Mouse (Mus musculus) granulocyte monocyte progenitor cell, adult 5-6 weeks (primary cell): ENCODE results near the gene Cox19. TPM values are rescaled to one million over a fixed set of nuclear protein-coding genes. Genes with fewer than 3 reads are reported as not detected.
"Not testable (repeated sequence)": the region's sequence is repeated elsewhere in the genome, so short reads cannot be mapped to it uniquely, and the experiment has no call there.

Experiments
- ATAC-seq: replicated peaks from 2 replicates; pipeline ENCODE4 v1.8.0; 2016; ENCODE audit warnings: mild to moderate bottlenecking, moderate TSS enrichment, inconsistent platforms; ENCODE audit not compliant: poor library complexity, severe bottlenecking
- total RNA-seq, 2 experiments: library from RNA; stranded (forward) in 1 of 2; stranded (reverse) in 1 of 2; fragments of 200-712, 200-1000 nt in 1 of 2; fragments of >200 nt in 1 of 2; fragmentation: Nextera tagmentation in 1 of 2; gene quantifications; 2 replicates each; pipeline ENCODE4 v1.2.3; 2014 to 2017

Gene Cox19
- total RNA-seq, 2 experiments from 2014 or later = 31.4 to 60.1 TPM

DNA sequence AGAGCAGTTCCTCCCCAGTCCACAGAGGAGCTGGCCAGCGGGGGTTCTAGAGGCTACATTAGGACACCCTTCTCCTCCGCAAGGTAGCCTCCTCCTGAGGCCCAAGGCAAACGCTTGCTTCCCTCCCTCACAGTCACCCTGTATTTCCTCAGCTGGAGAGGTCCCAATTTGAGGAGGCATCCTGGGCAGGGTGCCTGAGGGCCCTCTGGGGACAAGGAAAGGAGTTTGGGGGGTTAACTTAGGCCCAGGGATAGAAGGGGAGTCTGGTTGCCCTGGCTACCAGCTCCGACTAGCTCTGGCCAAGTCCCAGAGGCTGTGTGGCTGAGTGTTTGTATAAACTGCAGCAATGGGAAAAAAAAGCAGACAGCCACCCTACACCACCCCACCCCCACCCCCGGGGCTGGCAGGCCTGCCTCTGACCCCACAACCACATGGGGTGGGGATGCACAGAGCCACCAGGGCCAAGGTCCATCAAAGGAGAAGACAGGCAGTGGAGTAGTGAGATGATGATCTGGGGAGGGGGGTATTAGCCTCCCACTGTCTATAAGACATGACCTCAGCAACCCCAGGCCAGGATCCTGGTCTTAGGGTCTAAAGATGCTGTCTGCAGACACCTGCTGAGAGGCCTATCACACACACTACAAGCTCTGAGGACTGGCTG is 13.8 kb upstream of the Cox19 start:
- ATAC-seq = no peak

DNA sequence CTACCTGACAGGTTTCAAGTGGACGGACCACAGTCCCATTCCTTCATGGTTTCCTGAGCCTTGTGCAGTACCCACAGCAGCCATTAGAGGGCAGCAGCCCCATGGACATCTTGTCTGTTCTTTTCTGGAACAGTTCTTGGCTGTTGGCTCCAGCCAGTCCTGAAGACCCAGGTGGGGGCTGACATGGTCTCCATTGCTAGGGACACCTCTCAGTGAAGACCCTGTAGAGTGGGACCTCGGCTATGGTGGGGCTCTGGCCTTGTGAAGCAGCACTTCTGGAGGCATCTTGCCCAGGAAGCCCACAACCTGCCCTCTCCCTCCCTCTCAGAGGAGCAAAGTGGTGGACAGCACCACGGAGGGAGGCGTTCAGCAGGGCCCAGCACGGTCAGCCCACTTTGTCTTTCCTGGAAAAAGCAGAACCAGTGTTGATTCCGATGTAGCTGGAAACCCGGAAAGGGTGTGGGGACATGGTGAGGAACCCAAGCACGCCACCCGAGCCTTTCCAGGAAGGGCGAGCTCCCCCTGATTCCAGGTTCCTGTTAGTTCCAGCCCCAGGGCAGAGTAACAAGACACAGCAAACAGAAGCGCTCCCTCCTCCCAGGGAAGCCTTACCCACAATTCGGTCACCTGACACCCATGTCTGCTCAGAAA is 13.2 kb upstream of the Cox19 start:
- ATAC-seq = peak; percentile 48

DNA sequence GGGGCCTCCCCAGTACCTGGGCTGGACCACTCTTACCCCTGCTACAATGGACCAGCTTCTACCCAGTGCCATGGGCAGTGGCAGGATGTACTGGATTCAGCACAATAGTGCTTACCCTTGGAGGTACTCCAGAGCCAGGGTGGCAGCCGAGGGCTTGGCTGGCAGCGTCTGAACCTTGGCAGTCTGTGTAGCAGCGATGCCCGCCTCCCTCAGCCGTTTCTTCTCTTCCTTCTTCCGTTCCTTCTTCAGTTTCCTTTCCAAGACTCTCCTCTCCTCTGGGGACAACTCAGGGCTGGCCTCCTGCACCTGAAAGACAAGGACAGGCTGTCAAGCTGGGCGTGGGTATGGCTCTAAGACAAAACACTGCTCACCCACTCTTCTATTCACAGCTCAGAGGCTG is 12.6 kb upstream of the Cox19 start:
- no peak for ATAC-seq

DNA sequence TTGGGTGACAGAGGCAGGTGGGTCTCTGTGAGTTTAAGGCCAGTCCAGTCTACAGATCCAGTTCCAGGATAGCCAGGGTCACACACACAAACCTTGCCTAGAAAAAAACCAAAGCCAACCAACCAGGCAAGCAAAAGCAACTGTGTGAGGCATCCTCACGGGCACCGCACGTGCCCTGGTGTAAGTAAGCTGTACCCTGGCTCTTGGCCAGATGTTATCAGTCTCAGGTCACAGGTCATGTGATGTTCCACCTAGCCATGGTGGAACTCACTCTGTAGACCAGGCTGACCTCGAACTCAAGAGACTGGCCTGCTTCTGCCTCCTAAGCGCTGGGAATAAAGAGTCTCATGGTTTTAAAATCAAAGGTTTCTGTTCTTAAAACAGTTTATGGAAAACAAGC is 8.0 kb upstream of the Cox19 start:
- ATAC-seq = no peak

DNA sequence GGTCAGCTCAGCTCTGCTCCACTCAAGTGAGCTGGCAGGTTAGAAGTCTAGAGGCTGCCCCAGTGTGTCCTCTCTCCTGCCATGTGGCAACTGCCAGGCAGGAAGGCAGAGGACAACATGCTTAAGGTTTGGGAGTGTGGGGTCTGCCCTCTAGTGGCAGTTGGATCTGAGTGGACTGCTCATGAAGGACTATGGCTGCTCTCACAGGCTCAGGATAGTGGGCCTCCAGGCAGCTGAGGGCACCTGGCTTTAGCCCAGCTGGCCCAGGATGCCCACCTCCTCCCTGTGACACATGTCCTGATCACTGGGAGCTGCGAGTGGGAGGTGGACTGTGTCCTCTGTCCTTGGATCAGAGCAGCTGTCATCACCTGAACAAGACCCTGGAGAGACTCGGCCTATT is 7.4 kb upstream of the Cox19 start:
- peak; percentile 56 for ATAC-seq

DNA sequence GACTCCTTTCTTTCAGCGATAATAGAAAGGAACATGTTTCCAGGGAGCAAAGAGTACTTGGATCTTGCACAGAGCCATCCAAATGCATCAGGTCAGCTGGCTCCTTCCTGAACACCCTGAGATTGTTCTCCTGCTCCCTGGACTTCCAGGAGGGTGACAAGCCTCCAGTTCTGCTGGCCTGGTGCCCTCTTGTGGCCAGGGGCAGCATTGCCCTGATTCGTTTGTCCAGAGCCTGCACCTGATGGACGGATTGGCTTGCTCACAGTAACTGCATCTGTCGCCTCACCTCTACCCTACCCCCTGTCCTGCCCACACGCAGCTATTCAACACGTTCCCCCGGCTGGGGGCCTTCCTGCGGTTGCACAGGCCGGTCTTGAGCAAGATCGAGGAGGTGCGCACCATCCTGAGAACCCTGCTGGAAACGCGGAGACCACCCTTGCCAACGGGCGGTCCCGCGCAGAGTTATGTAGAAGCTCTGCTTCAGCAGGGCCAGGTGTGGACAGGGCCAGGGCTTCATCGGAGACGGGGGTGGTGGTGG is 4.1 kb upstream of the Cox19 start:
- ATAC-seq = peak; percentile 56

DNA sequence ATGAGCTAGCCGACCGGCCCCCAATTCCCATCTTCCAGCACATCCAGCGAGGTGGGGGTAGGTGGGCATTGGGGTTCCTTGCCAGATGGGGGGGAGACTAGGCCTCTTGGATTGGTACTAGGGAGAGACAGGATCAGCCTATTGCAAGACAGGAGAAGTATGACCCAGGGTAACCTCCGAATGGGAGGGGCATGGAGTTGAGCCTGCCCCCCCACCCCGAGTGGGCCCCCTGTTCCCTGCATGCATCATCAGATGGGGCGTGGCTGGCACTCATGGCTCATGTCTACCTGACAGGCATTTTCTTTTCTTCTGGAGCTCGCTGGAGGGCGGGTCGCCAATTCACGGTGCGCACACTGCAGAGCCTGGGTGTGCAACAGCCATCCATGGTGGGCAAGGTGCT is 2.7 kb upstream of the Cox19 start:
- no peak for ATAC-seq

DNA sequence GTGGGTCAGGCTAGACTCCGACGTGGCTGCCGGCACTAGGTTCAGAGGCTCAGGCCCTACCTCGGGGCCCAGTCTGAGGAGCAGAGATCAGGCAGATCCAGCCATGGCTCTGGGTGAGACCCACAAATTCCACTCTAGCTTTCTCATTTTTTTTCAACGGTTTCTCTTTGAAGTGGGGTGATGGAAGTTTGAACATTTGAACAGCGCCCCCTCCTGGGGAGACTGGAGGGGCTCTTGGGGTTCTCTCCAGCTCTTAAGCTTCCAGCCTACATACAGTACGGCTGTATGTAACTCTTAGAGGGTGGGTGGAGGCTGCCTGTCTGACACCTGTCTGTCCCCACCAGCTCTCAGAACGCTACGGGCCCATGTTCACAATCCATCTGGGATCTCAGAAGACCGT is 2.3 kb upstream of the Cox19 start:
- ATAC-seq = peak; percentile 31; the same call in 1 of the 2 replicates

DNA sequence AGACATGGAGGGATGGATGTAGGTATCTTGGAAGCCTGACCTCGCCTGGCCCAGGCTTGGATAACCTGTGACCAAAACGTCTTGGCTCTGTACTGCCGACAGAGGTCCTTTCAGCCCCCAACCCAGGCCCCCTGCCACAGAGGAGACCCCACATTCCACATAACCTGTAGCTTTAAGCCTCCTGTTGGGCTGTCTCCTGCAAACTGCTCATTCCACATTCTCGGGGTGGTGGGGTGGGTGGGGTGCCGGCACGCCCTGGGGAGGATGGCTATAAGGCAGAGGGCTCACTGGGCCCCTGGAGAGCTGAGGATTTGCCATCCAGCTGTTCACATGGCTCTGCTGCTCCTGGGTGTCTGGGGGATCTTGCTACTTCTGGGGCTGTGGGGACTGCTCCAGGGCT is 1.1 kb upstream of the Cox19 start, which contains the start of gene Cyp2w1:
Gene Cyp2w1 (plus strand): TSS at position 301 of the 400 bp plus-strand sequence.
- no peak for ATAC-seq

DNA sequence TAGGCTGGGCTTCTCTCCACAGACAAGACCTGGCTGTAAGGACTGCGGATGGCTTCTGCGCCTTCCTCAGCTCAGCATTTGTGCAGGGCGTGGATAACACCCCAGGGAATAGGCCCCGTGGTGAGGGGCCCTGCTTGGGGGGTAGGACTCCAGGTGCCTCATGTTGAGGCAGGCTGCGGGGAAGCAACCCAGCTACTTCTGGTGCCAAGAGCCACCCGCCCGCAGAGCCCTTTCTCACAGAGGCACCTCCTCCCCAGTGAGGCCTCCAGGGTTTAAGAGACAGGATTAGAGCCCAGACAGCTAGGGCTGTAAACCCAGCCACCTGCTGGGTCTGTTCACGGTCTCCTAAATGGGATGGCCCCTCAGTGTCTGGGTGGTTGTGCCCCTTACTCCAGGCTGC is 410 bp upstream of the Cox19 start:
- ATAC-seq = no peak

DNA sequence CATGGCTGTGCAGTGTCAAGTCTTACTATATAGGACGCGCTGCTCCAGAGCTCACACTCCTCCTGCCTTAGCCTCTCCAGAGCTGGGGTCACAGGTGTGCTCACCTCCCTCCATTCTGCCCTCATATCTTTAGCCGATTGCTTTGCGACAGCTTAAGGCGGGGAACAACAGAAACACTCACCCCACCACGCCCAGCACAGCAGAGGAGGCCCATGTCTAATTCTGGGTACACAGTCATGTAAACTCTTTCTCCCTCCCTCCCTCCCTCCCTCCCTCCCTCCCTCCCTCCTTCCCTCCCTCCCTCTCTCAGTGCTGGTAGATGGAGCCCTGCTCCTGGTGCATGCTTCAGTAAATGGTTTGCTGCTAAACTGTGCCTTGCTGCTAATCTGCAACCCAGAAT is 1.5 kb downstream of the Cox19 start:
- ATAC-seq = no peak

DNA sequence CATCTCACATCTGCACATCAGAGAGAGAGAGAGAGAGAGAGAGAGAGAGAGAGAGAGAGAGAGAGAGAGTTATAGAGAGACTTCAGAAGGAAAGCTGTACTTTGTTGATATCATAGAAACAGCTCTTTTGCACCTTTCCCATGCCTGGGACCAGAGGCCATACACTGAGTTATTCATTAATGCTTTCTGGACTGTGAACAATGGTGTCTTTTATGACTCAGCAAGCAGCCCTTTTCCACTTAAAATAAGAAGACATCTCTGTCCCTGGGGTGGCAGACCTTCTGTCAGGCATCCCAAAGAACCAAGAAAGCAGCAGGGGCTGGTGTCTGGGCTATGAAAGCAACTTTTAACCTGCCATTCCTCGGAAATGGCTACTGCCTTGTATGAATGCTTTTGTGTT is 4.0 kb downstream of the Cox19 start:
- ATAC-seq = no peak

DNA sequence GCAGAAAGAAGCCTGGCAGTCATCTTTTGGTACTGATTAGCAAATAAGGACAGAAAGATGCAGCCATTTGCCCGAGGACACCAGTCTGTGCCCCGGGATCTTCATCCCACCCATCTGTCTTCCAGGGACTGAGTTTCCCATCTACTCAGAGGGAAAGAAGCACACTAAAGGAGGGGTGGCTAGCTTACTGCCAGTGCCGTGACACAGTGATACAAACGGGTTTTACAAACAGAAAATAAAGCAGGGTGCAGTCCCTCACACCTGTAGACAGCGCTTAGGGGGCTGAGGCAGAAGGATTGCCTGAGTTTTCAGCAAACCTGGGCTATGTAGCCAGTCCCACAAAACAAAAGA is 5.9 kb downstream of the Cox19 start:
- no peak; the same call in 1 of the 2 replicates for ATAC-seq

DNA sequence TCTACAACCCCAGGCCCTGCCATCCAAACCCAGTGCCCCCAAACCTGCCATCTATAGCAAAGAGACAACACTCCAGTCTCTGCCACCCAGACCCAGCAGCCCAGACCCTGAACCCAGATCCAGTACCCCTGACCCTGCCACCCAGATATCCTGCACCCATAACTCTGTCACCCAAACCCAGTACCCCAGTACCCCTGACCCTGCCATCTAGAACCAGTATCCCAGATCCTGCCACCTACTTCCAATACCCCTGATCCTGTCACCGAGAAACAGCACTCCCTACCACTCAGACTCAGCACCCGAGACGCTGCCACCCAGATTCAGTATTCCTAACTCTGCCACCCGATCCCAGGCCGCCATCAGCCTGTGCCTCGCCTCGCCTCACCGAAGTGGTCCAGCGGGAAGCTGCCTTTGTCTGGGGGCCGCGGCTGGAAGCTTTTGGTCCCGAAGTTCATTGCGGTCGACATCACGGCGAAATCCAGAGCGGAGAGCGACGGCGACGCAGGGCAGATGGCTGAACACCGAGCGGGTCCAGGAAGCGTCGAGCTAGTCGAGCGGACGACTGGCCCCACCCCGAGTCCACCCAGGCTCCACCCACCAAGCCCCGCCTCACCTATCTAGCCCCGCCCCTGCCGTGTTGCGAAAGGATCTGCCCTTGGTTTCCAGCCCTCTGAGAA is 6.4 kb downstream of the Cox19 start:
- ATAC-seq = peak; percentile 97

DNA sequence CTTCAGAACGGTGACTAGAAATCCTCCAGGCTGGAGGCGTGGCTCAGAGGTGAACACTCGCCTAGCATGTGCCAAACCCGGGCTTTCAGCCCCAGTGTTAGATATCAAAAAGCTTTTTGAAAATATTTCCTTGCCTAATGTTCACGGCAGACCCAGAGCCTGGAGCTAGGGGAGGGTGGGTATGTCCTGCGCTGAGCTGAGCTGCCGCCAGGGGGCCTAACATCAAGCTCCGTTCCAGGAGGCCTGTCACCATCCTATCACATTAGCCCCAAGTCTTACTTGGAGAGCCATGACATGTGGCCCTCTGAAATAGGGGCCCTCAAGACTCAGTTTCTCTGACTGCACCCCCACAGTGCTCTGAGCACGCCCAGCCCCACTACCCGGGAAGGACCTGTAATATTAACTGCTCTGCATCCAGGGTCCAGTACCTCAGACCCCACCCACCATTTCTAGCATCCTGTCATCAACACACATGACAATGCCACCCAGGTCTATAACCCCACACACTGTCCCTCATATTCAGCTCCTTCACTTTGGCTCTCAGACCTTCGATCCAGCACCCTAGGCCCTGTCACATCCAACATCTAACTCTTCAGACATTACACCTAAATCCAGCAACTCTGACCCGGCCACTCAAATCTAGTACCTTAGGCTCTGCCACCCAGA is 7.1 kb downstream of the Cox19 start:
- ATAC-seq = peak; percentile 78

DNA sequence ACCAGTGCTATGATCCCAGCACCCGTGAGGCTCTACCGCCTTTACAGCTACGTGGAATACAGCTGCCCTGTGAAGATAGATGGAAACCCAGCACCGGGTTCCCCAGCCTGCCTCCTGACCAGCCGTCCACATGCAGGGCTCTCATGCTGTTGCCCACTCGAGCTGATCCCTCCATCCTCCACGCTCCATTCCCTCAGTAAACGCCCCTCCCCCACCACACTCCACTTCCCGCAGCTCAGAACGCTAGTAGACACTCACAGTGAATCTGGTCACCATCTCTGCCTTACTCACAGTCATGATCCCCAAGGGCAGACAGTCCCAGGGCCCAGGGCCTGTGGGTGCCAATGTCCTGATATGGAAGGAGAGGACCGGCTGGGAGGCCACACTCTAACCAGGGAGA is 12.3 kb downstream of the Cox19 start:
- no peak for ATAC-seq

DNA sequence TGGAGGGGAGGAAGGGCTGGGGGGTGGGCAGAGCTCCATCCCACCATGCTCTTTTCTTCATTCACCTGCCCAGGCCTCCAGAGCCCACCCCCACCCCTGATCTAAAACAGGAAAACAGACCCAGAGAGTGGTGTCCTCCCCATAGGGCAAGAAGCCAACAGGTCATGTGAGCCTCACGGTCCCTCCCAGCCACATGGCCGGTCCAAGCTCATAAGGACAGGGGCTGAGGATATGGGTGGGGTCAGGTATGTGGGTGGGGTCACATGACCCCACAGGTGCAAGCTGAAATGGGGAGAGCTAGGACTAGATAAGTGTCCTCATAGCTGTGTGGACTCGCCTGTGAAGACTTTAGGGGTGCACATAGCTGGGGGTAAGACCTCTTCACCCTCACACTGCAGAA is 12.8 kb downstream of the Cox19 start:
- no peak; the same call in 1 of the 2 replicates for ATAC-seq

DNA sequence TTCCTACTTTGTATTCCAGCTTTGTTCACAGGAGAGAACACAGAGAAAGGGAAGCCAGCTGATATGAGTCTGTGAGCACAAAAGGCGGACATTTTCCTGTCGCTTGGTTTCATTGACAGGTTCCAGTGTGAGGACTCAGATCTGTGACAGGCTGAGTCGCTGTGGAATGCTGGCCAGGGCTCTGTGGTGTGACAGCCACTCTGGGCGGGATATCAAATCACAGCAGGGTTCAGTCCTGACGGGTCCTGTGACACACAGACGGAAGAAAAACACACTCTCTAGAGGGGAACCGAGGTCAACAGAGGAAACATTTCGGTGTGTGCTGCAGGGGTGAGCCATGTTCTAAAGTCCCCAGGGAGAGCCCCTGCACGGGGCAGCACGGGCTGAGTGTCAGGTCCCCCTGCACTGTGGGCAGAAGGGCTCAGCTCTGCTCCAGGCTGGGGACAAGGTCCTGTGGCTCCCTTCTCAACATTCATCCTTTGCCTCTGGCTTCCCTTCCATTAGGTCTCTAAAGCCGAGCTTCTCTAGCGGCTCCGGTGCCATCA is 13.3 kb downstream of the Cox19 start:
- no peak for ATAC-seq

DNA sequence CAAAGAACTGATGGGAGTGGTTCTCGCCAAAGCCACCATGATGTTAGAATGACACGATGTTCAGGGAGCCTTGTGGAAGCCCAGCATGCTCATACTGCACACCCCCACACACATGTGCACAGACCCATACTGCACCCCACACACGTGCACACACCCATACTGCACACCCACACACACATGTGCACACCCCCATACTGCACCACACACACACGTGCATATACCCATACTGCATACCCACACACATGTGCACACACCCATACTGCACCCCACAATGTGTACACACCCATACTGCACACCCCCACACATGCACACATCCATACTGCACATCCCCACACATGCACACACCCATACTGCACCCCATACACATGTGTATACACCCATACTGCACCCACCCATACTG is 15.6 kb downstream of the Cox19 start:
- ATAC-seq = no peak

DNA sequence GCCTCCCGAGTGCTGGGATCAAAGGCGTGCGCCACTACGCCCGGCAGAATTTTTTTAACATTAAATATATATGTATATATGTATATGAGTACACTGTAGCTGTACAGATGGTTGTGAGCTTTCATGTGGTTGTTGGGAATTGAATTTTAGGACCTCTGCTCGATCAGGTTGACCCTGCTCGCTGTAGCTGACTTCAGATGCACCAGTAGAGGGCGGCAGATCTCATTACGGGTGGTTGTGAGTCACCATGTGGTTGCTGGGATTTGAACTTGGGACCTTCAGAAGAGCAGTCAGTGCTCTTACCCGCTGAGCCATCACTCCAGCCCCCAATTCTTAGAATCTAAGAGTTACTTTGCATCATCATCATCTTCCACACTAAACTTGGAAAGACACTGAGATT is 16.8 kb downstream of the Cox19 start:
- not testable (repeated sequence) for ATAC-seq
